Mouse (Mus musculus) midbrain, embryonic 14.5 days (tissue): ENCODE data around the gene Adamts9. TPM values are rescaled to one million over a fixed set of nuclear protein-coding genes. Genes with fewer than 3 reads are reported as not detected.

Experiments
- ATAC-seq: fragments of 200-750 bp; cut with Nextera tagmentation; 2 replicates; pipeline ENCODE4 v1.8.0; 2017; ENCODE audit warnings: moderate number of reproducible peaks, moderate library complexity; ENCODE audit not compliant: low FRiP score, low TSS enrichment
- DNase-seq: peaks from one replicate; pipeline ENCODE4 v3.0.0-alpha.2; 2015
- H3K27ac ChIP-seq: fragments of 300-500 bp; sonication (generic); replicated peaks from 2 replicates; pipeline ENCODE4 v1.5.1; 2014; ENCODE audit warnings: mild to moderate bottlenecking, low read depth, low read length, moderate library complexity
- H3K27me3 ChIP-seq: fragments of 300-500 bp; sonication (generic); 2 replicates; pipeline ENCODE4 v1.6.1; 2014; ENCODE audit warnings: low read length, control low read depth, mixed read lengths; ENCODE audit not compliant: control insufficient read depth, insufficient read depth
- H3K36me3 ChIP-seq: fragments of 300-500 bp; sonication (generic); 2 replicates; pipeline ENCODE4 v1.6.1; 2014; ENCODE audit warnings: low read length, control low read depth; ENCODE audit not compliant: control insufficient read depth, insufficient read depth
- H3K4me1 ChIP-seq: fragments of 300-500 bp; sonication (generic); 2 replicates; pipeline ENCODE4 v1.6.1; 2014; ENCODE audit warnings: mild to moderate bottlenecking, antibody characterized with exemption, low read length, control low read depth; ENCODE audit not compliant: control insufficient read depth, insufficient read depth
- H3K4me2 ChIP-seq: fragments of 300-500 bp; sonication (generic); 2 replicates; pipeline ENCODE4 v1.6.1; 2014; ENCODE audit warnings: mild to moderate bottlenecking, low read length, moderate library complexity
- H3K4me3 ChIP-seq: fragments of 300-500 bp; sonication (generic); replicated peaks from 2 replicates; pipeline ENCODE4 v1.5.1; 2014; ENCODE audit warnings: low read depth, low read length
- H3K9ac ChIP-seq: fragments of 300-500 bp; sonication (generic); replicated peaks from 2 replicates; pipeline ENCODE4 v1.6.1; 2014; ENCODE audit warnings: mild to moderate bottlenecking, low read length, moderate library complexity
- H3K9me3 ChIP-seq: fragments of 300-500 bp; sonication (generic); 2 replicates; pipeline ENCODE4 v1.6.1; 2016; ENCODE audit warnings: low read length, control low read depth, mixed read lengths; ENCODE audit not compliant: control insufficient read depth
- WGBS: fragments of 180-500 bp; shearing (Covaris S2); extraction: QIAGEN DNeasy Blood & Tissue Kit; methylation state at CpG from one replicate; pipeline ENCODE4 v1.1.7; 2014; 5-methylcytosine and 5-hydroxymethylcytosine counted together
- polyA plus RNA-seq: library from polyadenylated mRNA; unstranded; fragments of >200 nt; fragmentation: Nextera tagmentation; extraction: Ambion mirVana; gene quantifications from 2 replicates; pipeline ENCODE4 v1.2.1, GENCODE M21; 2014

The Adamts9 gene
- polyA plus RNA-seq = 0.73 and 1.2 TPM in 2 replicates

DNA sequence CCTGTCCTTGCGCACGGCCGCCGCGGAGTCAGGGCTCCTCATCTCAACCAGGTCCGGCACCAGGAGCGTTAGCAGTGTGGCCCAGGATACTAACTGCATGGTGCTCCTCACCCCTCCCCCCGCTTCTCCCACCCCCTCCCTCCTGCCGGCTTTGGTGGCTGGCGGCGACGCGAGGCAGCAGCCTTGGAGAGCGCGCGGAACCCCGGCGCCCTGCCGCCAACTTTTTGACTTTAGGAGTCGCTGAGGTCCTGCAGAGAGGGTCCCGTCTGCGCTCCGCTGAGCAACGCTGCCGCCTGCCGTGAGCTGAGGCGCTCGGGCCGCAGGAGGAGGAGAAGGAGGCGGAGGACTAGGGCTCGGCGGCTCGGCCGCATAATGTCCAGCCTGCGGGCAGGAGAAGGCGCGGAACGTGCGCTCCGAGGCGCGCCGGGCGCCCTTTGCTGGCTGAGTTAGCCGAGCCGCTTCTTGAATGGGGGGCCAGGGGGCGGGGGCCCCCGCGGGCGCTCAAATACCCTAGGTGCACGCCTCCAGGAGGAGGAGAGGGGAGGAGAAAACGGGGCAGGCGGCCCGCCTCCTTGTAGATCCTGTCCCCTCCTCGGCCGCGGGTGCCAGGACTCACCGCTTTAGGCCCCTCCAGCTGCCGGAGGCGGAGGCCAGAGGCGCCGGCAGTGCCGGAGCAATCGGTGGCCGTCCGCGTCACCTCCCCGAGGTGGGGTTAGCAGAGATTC, at the start of gene Adamts9:
Adamts9 (minus strand) TSS at position 436 of the 725 bp plus-strand sequence.
- peaks cover 59% of the 10 kb centered on the region for H3K27me3 ChIP-seq
- under 1% methylated on average over 68 of the region's 68 CpGs for WGBS
- peak within 1 kb of the TSS; percentile 95 for H3K4me2 ChIP-seq
- H3K27ac ChIP-seq = no peak within 1 kb of the TSS
- no peaks in the 10 kb centered on the region for H3K36me3 ChIP-seq
- no peaks in the 10 kb centered on the region; the same call in 1 of the 2 replicates for H3K9me3 ChIP-seq
- DNase-seq (peak; percentile 78), ATAC-seq (peak; percentile 60)
- peak within 1 kb of the TSS; percentile 52 for H3K4me3 ChIP-seq
- H3K4me1 ChIP-seq = peaks cover 30% of the 10 kb centered on the region
- H3K9ac ChIP-seq = peak within 1 kb of the TSS; percentile 50; the same call in 1 of the 2 replicates

DNA sequence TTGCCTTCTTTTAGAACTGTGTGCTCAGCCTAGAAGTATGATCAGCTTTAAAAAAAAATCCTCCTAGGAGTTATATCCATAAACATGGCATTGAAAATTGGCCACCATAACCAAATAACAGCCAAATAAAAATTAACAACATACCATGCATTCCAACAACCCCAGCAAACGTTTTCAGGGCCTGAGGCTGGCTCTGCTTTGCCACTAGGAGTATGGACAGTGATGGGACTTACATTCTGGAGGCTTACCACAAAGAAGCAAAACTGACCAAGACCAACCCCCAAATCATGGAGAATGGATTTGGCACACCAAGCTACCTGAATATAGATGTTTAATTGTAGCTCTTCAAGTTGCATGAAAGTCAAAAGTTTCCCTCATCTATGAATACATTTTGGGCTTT, 48.3 kb upstream of the Adamts9 start:
- Histone ChIP-seq H3K4me3 (no peak overlapping the region), H3K9ac (no peak overlapping the region), H3K27me3 (no peaks in the 10 kb centered on the region), H3K36me3 (no peaks in the 10 kb centered on the region), H3K27ac (no peak overlapping the region), H3K4me1 (no peaks in the 10 kb centered on the region), H3K9me3 (no peaks in the 10 kb centered on the region), H3K4me2 (no peak overlapping the region)
- DNase-seq (no peak), ATAC-seq (no peak)
- WGBS = 38% methylated on average over 1 of the region's 1 CpGs

DNA sequence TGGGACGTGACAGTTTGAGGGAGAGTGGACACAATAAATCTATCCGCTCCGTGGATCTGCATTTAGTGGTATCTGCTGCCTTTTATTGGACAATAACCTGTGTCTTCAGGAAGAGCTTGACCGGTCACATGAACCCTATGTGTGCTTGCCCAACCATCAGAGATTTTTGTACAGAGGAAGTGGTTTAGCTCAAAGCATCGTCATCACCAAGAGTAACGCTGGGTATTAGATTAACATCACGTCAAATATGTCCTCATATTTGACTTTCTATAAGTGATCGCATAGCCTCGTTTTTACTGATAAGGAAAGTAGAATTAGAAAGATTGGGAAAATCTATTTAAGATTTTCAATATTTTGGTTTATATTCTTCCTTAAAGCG, 45.3 kb upstream of the Adamts9 start:
- H3K4me1 ChIP-seq = no peaks in the 10 kb centered on the region
- 89% methylated on average over 10 of the region's 10 CpGs for WGBS
- no peak for ATAC-seq
- no peak overlapping the region for H3K4me2 ChIP-seq
- no peak overlapping the region for H3K4me3 ChIP-seq
- no peak overlapping the region for H3K9ac ChIP-seq
- no peak for DNase-seq
- no peaks in the 10 kb centered on the region for H3K36me3 ChIP-seq
- H3K9me3 ChIP-seq = no peaks in the 10 kb centered on the region
- H3K27ac ChIP-seq = no peak overlapping the region
- H3K27me3 ChIP-seq = no peaks in the 10 kb centered on the region

GRCm38 (mm10) chr6:92987846-92988619, 44.7 kb upstream of the Adamts9 start:
- Histone ChIP-seq H3K9ac (no peak overlapping the region), H3K4me2 (no peak overlapping the region), H3K4me1 (no peaks in the 10 kb centered on the region), H3K36me3 (no peaks in the 10 kb centered on the region), H3K27me3 (no peaks in the 10 kb centered on the region), H3K9me3 (no peaks in the 10 kb centered on the region), H3K27ac (no peak overlapping the region), H3K4me3 (no peak overlapping the region)
- ATAC-seq = no peak
- DNase-seq = no peak
- WGBS = 85% methylated on average over 14 of the region's 14 CpGs

GRCm38 (mm10) chr6:92987366-92987765, 44.1 kb upstream of the Adamts9 start:
- H3K9me3 ChIP-seq = no peaks in the 10 kb centered on the region
- no peaks in the 10 kb centered on the region for H3K4me1 ChIP-seq
- DNase-seq = no peak
- WGBS = 86% methylated on average over 9 of the region's 9 CpGs
- H3K4me2 ChIP-seq = no peak overlapping the region
- H3K4me3 ChIP-seq = no peak overlapping the region
- no peaks in the 10 kb centered on the region for H3K36me3 ChIP-seq
- no peak overlapping the region for H3K27ac ChIP-seq
- ATAC-seq = no peak
- no peaks in the 10 kb centered on the region for H3K27me3 ChIP-seq
- H3K9ac ChIP-seq = no peak overlapping the region

- WGBS = 79% methylated on average over 7 of the region's 7 CpGs
- peak; percentile 18 for DNase-seq
- H3K27ac ChIP-seq = no peak overlapping the region
These were observed 40.1 kb upstream of the Adamts9 start for GRCm38 (mm10) chr6:92983421-92983820.

DNA sequence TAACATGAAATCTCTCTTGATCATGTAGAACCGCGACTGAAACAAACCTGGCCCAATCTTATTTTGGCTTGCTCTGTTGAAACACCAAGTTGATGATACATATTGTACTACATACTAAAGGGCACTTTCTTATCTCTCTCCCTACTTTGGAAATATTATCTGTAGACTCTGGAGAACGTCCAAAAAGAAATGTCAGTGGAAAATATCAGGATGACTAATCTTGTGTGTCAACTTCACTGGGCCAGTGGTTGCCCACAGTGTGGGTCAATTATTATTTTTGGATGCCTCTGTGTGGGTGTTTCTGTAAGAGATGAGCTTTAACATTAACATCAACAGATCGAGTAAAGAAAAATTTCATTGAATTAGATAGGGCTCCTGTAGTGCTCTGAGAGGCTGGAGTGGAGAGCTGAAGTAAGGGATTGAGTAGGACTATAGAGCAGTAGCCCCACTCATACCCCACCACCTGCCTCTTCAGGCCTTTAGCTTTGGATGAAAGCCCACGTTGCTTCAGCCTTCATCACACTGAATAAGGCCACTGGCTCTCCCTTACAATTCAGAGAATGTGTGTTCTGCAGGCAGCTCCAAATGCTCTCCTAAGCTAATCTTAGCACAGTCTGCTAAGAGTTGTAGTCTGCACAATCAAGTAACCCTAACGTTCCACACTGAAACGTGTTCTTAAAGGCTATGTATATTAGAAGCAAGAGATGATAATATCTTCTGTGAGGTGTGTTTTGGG, 38.3 kb upstream of the Adamts9 start:
- no peak for ATAC-seq
- 86% methylated on average over 7 of the region's 7 CpGs for WGBS
- H3K9ac ChIP-seq = no peak overlapping the region
- H3K4me1 ChIP-seq = no peaks in the 10 kb centered on the region
- no peak for DNase-seq
- H3K27me3 ChIP-seq = no peaks in the 10 kb centered on the region
- H3K4me2 ChIP-seq = no peak overlapping the region
- H3K36me3 ChIP-seq = no peaks in the 10 kb centered on the region
- no peaks in the 10 kb centered on the region for H3K9me3 ChIP-seq
- H3K27ac ChIP-seq = no peak overlapping the region
- no peak overlapping the region for H3K4me3 ChIP-seq

More at GRCm38 (mm10) chr6:92983421-92983820, 40.1 kb upstream of the Adamts9 start:
- no peak for ATAC-seq
- Histone ChIP-seq H3K4me1 (no peaks in the 10 kb centered on the region), H3K36me3 (no peaks in the 10 kb centered on the region), H3K9me3 (no peaks in the 10 kb centered on the region), H3K27me3 (no peaks in the 10 kb centered on the region), H3K4me2 (no peak overlapping the region), H3K9ac (no peak overlapping the region), H3K4me3 (no peak overlapping the region)

- 91% methylated on average over 3 of the region's 3 CpGs for WGBS
- no peak overlapping the region for H3K27ac ChIP-seq
- H3K4me3 ChIP-seq = no peak overlapping the region
- ATAC-seq (no peak), DNase-seq (no peak)
- no peak overlapping the region for H3K9ac ChIP-seq
- H3K36me3 ChIP-seq = no peaks in the 10 kb centered on the region
- no peaks in the 10 kb centered on the region for H3K9me3 ChIP-seq
- H3K4me1 ChIP-seq = no peaks in the 10 kb centered on the region
- no peak overlapping the region for H3K4me2 ChIP-seq
- H3K27me3 ChIP-seq = no peaks in the 10 kb centered on the region
These were observed 30.0 kb upstream of the Adamts9 start for GRCm38 (mm10) chr6:92973340-92973739.
